Comparison of ENCODE assay signal across 7 mouse cellular contexts in the genomic region with DNA sequence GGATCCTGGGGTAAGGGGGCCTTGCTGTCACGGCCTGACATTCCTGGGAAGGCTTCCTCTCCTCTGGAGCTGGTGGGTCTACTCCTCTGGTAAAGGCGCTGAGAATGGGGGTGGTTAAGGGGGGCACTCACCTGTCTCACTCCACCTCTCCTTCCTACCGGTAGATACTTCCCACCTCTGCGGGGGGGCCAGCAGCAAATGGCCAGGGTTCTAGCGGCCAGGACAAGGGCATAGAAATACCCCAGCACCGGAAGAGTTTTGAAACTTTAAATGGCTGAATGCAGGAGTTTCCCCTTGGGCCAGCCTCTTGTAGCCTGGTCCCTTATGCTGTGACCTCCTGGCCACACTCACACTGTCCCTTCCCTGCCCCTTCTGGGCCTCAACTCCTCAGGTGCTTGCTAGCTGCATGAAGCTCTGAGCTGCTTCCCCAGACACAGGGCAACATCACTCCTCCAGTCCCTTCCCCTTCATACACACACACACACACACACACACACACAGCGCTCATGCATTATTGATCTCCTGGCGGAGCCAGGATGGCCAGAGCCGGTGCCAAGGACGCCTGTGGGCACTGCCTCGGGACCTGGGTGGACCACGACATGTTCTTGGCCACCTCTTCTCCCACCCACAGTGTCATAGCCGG. TPM values are rescaled to one million over a fixed set of nuclear protein-coding genes. Genes with fewer than 3 reads are reported as not detected.
A peak's percentile ranks its signal among the peaks of the same experiment; 100 is the strongest.
DNase-seq lines count a peak whose midpoint lies in the region; ATAC-seq lines count a peak whose summit lies in the region.

No protein-coding gene starts in this region.

- H3K27me3 ChIP-seq in embryonic facial prominence, embryonic 10.5 days (replicated peaks; ENCODE audit: low read depth, poor library complexity, severe bottlenecking): no peaks in the 10 kb centered on the region
- H3K27me3 ChIP-seq in hindbrain, embryonic 11.5 days (ENCODE audit: control insufficient read depth, insufficient read depth, low read length): no peaks in the 10 kb centered on the region
- no peaks in the 10 kb centered on the region for H3K27me3 ChIP-seq in midbrain, embryonic 10.5 days (ENCODE audit: low read depth, poor library complexity, severe bottlenecking)

- DNase-seq in left cerebral cortex, postnatal 4 days: peak; percentile 55
- no peak for DNase-seq in left cerebral cortex, postnatal 36 days (ENCODE audit: low spot score in 2 of 2)
- DNase-seq in embryonic facial prominence, embryonic 10.5 days (ENCODE audit: low spot score): no peak
- peak; percentile 16 for DNase-seq in hindbrain, embryonic 11.5 days (ENCODE audit: low spot score)
- no peak for DNase-seq in midbrain, embryonic 10.5 days (ENCODE audit: low spot score)
- DNase-seq in MN1 (ENCODE audit: low spot score): no peak
- no peak for DNase-seq in left cerebral cortex, adult 11 months (ENCODE audit: low spot score)

- WGBS in embryonic facial prominence, embryonic 10.5 days: 31% methylated on average over 13 of the region's 13 CpGs
- WGBS in hindbrain, embryonic 11.5 days: 29% methylated on average over 13 of the region's 13 CpGs
- 32% methylated on average over 13 of the region's 13 CpGs for WGBS in midbrain, embryonic 10.5 days

- peak overlapping the region; percentile 65 for H3K4me2 ChIP-seq in hindbrain, embryonic 11.5 days (replicated peaks; ENCODE audit: low read depth, low read length)

- peaks cover 63% of the 10 kb centered on the region for H3K36me3 ChIP-seq in embryonic facial prominence, embryonic 10.5 days (replicated peaks)
- no peaks in the 10 kb centered on the region for H3K36me3 ChIP-seq in hindbrain, embryonic 11.5 days (ENCODE audit: control insufficient read depth, insufficient read depth, low read length)
- peaks cover 55% of the 10 kb centered on the region for H3K36me3 ChIP-seq in midbrain, embryonic 10.5 days

- intact Hi-C loops in left cerebral cortex, postnatal 4 days (cut with DNase I): no loop called here
- intact Hi-C loops in left cerebral cortex, postnatal 36 days (cut with DNase I): no loop called here

- H3K9me3 ChIP-seq in embryonic facial prominence, embryonic 10.5 days: no peaks in the 10 kb centered on the region
- H3K9me3 ChIP-seq in hindbrain, embryonic 11.5 days (ENCODE audit: control insufficient read depth, low read length): no peaks in the 10 kb centered on the region
- no peaks in the 10 kb centered on the region for H3K9me3 ChIP-seq in midbrain, embryonic 10.5 days (replicated peaks)

- H3K4me1 ChIP-seq in embryonic facial prominence, embryonic 10.5 days: peaks cover 26% of the 10 kb centered on the region
- peaks cover 6% of the 10 kb centered on the region for H3K4me1 ChIP-seq in hindbrain, embryonic 11.5 days (replicated peaks; ENCODE audit: control insufficient read depth, insufficient read depth, low read length)
- H3K4me1 ChIP-seq in midbrain, embryonic 10.5 days: peaks cover 25% of the 10 kb centered on the region

- H3K9ac ChIP-seq in hindbrain, embryonic 11.5 days (ENCODE audit: low read depth, low read length): peak overlapping the region; percentile 60

- H3K27ac ChIP-seq in embryonic facial prominence, embryonic 10.5 days (replicated peaks): peak overlapping the region; percentile 71
- no peak overlapping the region for H3K27ac ChIP-seq in hindbrain, embryonic 11.5 days (ENCODE audit: low read depth, low read length)
- H3K27ac ChIP-seq in midbrain, embryonic 10.5 days (replicated peaks): peak overlapping the region; percentile 80

- peak overlapping the region; percentile 80 for H3K4me3 ChIP-seq in embryonic facial prominence, embryonic 10.5 days
- peak overlapping the region; percentile 52 for H3K4me3 ChIP-seq in hindbrain, embryonic 11.5 days (ENCODE audit: low read depth, low read length)
- peak overlapping the region; percentile 81 for H3K4me3 ChIP-seq in midbrain, embryonic 10.5 days

- 0 out of 2 replicates have a peak, but pooled peaks have one; percentile 19 for ATAC-seq in hindbrain, embryonic 11.5 days (ENCODE audit: low FRiP score)

RNA-seq across cellular contexts. Expression of gene Osbpl7, which starts 0.6 kb away (rescaled TPM):
- 10 to 100 TPM; 15.3 to 18.4 TPM for total RNA-seq in left cerebral cortex, postnatal 4 days (2021)
- 10 to 100 TPM; 11.9 to 13.3 TPM for total RNA-seq in left cerebral cortex, postnatal 36 days (2021)
- polyA plus RNA-seq in embryonic facial prominence, embryonic 10.5 days (2016; fragmentation: Nextera tagmentation; extraction: Ambion mirVana): 9.7 and 10.0 TPM in 2 replicates
- polyA plus RNA-seq in hindbrain, embryonic 11.5 days (2014; fragmentation: Nextera tagmentation; extraction: Ambion mirVana): 4.2 and 6.1 TPM in 2 replicates
- polyA plus RNA-seq in midbrain, embryonic 10.5 days (2016; fragmentation: Nextera tagmentation; extraction: Ambion mirVana): 8.4 and 9.8 TPM in 2 replicates

RNA-seq across cellular contexts. Expression of gene Mrpl10, which starts 9.7 kb away (rescaled TPM):
- 10 to 100 TPM; 45.1 to 49.7 TPM for total RNA-seq in left cerebral cortex, postnatal 4 days (2021)
- total RNA-seq in left cerebral cortex, postnatal 36 days (2021): 10 to 100 TPM; 63.5 to 80.0 TPM
- 86.6 and 89.9 TPM in 2 replicates for polyA plus RNA-seq in embryonic facial prominence, embryonic 10.5 days (2016; fragmentation: Nextera tagmentation; extraction: Ambion mirVana)
- 79.4 and 80.3 TPM in 2 replicates for polyA plus RNA-seq in hindbrain, embryonic 11.5 days (2014; fragmentation: Nextera tagmentation; extraction: Ambion mirVana)
- 81.1 and 82.9 TPM in 2 replicates for polyA plus RNA-seq in midbrain, embryonic 10.5 days (2016; fragmentation: Nextera tagmentation; extraction: Ambion mirVana)

RNA-seq across cellular contexts. Expression of gene Lrrc46, which starts 9.9 kb away (rescaled TPM):
- 1 to 10 TPM; 1.0 to 1.5 TPM for total RNA-seq in left cerebral cortex, postnatal 4 days (2021)
- total RNA-seq in left cerebral cortex, postnatal 36 days (2021): under 1 TPM; 0.32 to 0.59 TPM
- polyA plus RNA-seq in embryonic facial prominence, embryonic 10.5 days (2016; fragmentation: Nextera tagmentation; extraction: Ambion mirVana): 1.2 TPM in 2 replicates
- polyA plus RNA-seq in hindbrain, embryonic 11.5 days (2014; fragmentation: Nextera tagmentation; extraction: Ambion mirVana): 5.3 and 7.0 TPM in 2 replicates
- polyA plus RNA-seq in midbrain, embryonic 10.5 days (2016; fragmentation: Nextera tagmentation; extraction: Ambion mirVana): 3.0 and 3.1 TPM in 2 replicates

RNA-seq across cellular contexts. Expression of gene Scrn2, which starts 21.3 kb away (rescaled TPM):
- total RNA-seq in left cerebral cortex, postnatal 4 days (2021): 1 to 10 TPM; 5.5 to 7.3 TPM
- 1 to 10 TPM; 3.7 to 3.9 TPM for total RNA-seq in left cerebral cortex, postnatal 36 days (2021)
- polyA plus RNA-seq in embryonic facial prominence, embryonic 10.5 days (2016; fragmentation: Nextera tagmentation; extraction: Ambion mirVana): 43.5 and 43.8 TPM in 2 replicates
- polyA plus RNA-seq in hindbrain, embryonic 11.5 days (2014; fragmentation: Nextera tagmentation; extraction: Ambion mirVana): 19.4 and 21.7 TPM in 2 replicates
- 39.5 and 42.2 TPM in 2 replicates for polyA plus RNA-seq in midbrain, embryonic 10.5 days (2016; fragmentation: Nextera tagmentation; extraction: Ambion mirVana)

RNA-seq across cellular contexts. Expression of gene Sp6, which starts 37.9 kb away (rescaled TPM):
- 1 to 10 TPM in 1 of 2 experiments, under 1 TPM in 1; 0.92 to 1.1 TPM for total RNA-seq in left cerebral cortex, postnatal 4 days (2021)
- total RNA-seq in left cerebral cortex, postnatal 36 days (2021): 1 to 10 TPM; 2.2 to 2.5 TPM
- 4.4 and 7.4 TPM in 2 replicates for polyA plus RNA-seq in embryonic facial prominence, embryonic 10.5 days (2016; fragmentation: Nextera tagmentation; extraction: Ambion mirVana)
- 0.07 TPM in 1 of 2 replicates, not detected in the other for polyA plus RNA-seq in hindbrain, embryonic 11.5 days (2014; fragmentation: Nextera tagmentation; extraction: Ambion mirVana)
- 0.71 and 2.0 TPM in 2 replicates for polyA plus RNA-seq in midbrain, embryonic 10.5 days (2016; fragmentation: Nextera tagmentation; extraction: Ambion mirVana)

Comparison
In these comparisons a context has a peak if more than half of its experiments do, and no peak if none do; other contexts are left out.
1. DNase-seq: peak in left cerebral cortex, postnatal 4 days (single experiment) and hindbrain, embryonic 11.5 days (single experiment); none in left cerebral cortex, postnatal 36 days (0 of 2), embryonic facial prominence, embryonic 10.5 days (single experiment), midbrain, embryonic 10.5 days (single experiment), MN1 (single experiment) and left cerebral cortex, adult 11 months (single experiment).
2. Peak in every context shown above with its lines, with median percentiles within 50 percentile points of each other: H3K4me3 ChIP-seq.